Mouse (Mus musculus): ENCODE measurements at regions not wholly inside any gene's neighbourhood (a gene's known extent, or its start where the extent isn't known, plus 50 kb on each side); places are given as distances from the start of the nearest gene placed in this dataset.

GRCm38 (mm10) chr8:34326614-34326965 lies 215.1 kb upstream of the Gm10131 start:
- H3K4me3 ChIP-seq (ENCODE audit: insufficient read depth, low read depth, low read length) = peak overlapping the region; percentile 18
- H3K27ac ChIP-seq (ENCODE audit: insufficient read depth, low read depth, low read length) = no peak overlapping the region
- H3K4me1 ChIP-seq (ENCODE audit: control insufficient read depth, insufficient read depth, low read length) = peaks cover 9% of the 10 kb centered on the region
- 24% methylated on average over 15 of the region's 15 CpGs for WGBS
- TF ChIP-seq POLR2A (IDR thresholded peaks at IDR 0.05; ENCODE audit: insufficient read depth, low read depth, low read length) = no peak
- no peak for TF ChIP-seq CTCF (IDR thresholded peaks at IDR 0.05; ENCODE audit: insufficient read depth, low read depth, low read length)

- Histone ChIP-seq H3K4me3 (ENCODE audit: insufficient read depth, low read depth, low read length) (peak overlapping the region; percentile 18), H3K4me1 (ENCODE audit: control insufficient read depth, insufficient read depth, low read length) (peaks cover 7% of the 10 kb centered on the region), H3K27ac (ENCODE audit: insufficient read depth, low read depth, low read length) (no peak overlapping the region)
- 9% methylated on average over 16 of the region's 17 CpGs for WGBS
- TF ChIP-seq CTCF (IDR thresholded peaks at IDR 0.05; ENCODE audit: insufficient read depth, low read depth, low read length) = no peak
- TF ChIP-seq POLR2A (IDR thresholded peaks at IDR 0.05; ENCODE audit: insufficient read depth, low read depth, low read length) = no peak
Measured at GRCm38 (mm10) chr8:34325841-34326613, 214.5 kb upstream of the Gm10131 start.

- H3K27ac ChIP-seq (ENCODE audit: insufficient read depth, low read depth, low read length) = no peak overlapping the region
- WGBS = 51% methylated on average over 6 of the region's 6 CpGs
- TF ChIP-seq CTCF (IDR thresholded peaks at IDR 0.05; ENCODE audit: insufficient read depth, low read depth, low read length) = no peak
- no peak for TF ChIP-seq POLR2A (IDR thresholded peaks at IDR 0.05; ENCODE audit: insufficient read depth, low read depth, low read length)
- peaks cover 8% of the 10 kb centered on the region; the same call in 1 of the 2 replicates for H3K4me1 ChIP-seq (ENCODE audit: control insufficient read depth, insufficient read depth, low read length)
- no peak overlapping the region for H3K4me3 ChIP-seq (ENCODE audit: insufficient read depth, low read depth, low read length)
Measured at GRCm38 (mm10) chr8:34320158-34320587, 208.6 kb upstream of the Gm10131 start.

GRCm38 (mm10) chr8:34319719-34320118 lies 208.2 kb upstream of the Gm10131 start:
- no peak overlapping the region for H3K27ac ChIP-seq (ENCODE audit: insufficient read depth, low read depth, low read length)
- TF ChIP-seq POLR2A (IDR thresholded peaks at IDR 0.05; ENCODE audit: insufficient read depth, low read depth, low read length) = no peak
- H3K4me1 ChIP-seq (ENCODE audit: control insufficient read depth, insufficient read depth, low read length) = peaks cover 8% of the 10 kb centered on the region; the same call in 1 of the 2 replicates
- H3K4me3 ChIP-seq (ENCODE audit: insufficient read depth, low read depth, low read length) = no peak overlapping the region
- 90% methylated on average over 5 of the region's 5 CpGs for WGBS

GRCm38 (mm10) chr8:34315233-34315632 lies 203.7 kb upstream of the Gm10131 start:
- TF ChIP-seq POLR2A (IDR thresholded peaks at IDR 0.05; ENCODE audit: insufficient read depth, low read depth, low read length) = no peak
- TF ChIP-seq CTCF (IDR thresholded peaks at IDR 0.05; ENCODE audit: insufficient read depth, low read depth, low read length) = no peak
- H3K4me3 ChIP-seq (ENCODE audit: insufficient read depth, low read depth, low read length) = no peak overlapping the region
- peaks cover 8% of the 10 kb centered on the region; the same call in 1 of the 2 replicates for H3K4me1 ChIP-seq (ENCODE audit: control insufficient read depth, insufficient read depth, low read length)
- no peak overlapping the region for H3K27ac ChIP-seq (ENCODE audit: insufficient read depth, low read depth, low read length)

- WGBS = 48% methylated on average over 7 of the region's 7 CpGs
Measured at GRCm38 (mm10) chr8:34305542-34306485, 194.3 kb upstream of the Gm10131 start.

GRCm38 (mm10) chr8:34303815-34304214 lies 192.3 kb upstream of the Gm10131 start:
- Histone ChIP-seq H3K4me1 (ENCODE audit: control insufficient read depth, insufficient read depth, low read length) (peaks cover 9% of the 10 kb centered on the region; the same call in 1 of the 2 replicates), H3K27ac (ENCODE audit: insufficient read depth, low read depth, low read length) (no peak overlapping the region), H3K4me3 (ENCODE audit: insufficient read depth, low read depth, low read length) (no peak overlapping the region)
- WGBS = 62% methylated on average over 11 of the region's 11 CpGs
- no peak for TF ChIP-seq POLR2A (IDR thresholded peaks at IDR 0.05; ENCODE audit: insufficient read depth, low read depth, low read length)
- no peak for TF ChIP-seq CTCF (IDR thresholded peaks at IDR 0.05; ENCODE audit: insufficient read depth, low read depth, low read length)

More at GRCm38 (mm10) chr8:34305542-34306485, 194.3 kb upstream of the Gm10131 start:
- no peak overlapping the region for H3K4me3 ChIP-seq (ENCODE audit: insufficient read depth, low read depth, low read length)
- H3K4me1 ChIP-seq (ENCODE audit: control insufficient read depth, insufficient read depth, low read length) = 0 out of 2 replicates have a peak, but pooled peaks cover 3% of the 10 kb centered on the region
- TF ChIP-seq POLR2A (IDR thresholded peaks at IDR 0.05; ENCODE audit: insufficient read depth, low read depth, low read length) (no peak), CTCF (IDR thresholded peaks at IDR 0.05; ENCODE audit: insufficient read depth, low read depth, low read length) (no peak)
- H3K27ac ChIP-seq (ENCODE audit: insufficient read depth, low read depth, low read length) = no peak overlapping the region

GRCm38 (mm10) chr8:34300331-34300903 lies 188.9 kb upstream of the Gm10131 start:
- TF ChIP-seq CTCF (IDR thresholded peaks at IDR 0.05; ENCODE audit: insufficient read depth, low read depth, low read length) (no peak), POLR2A (IDR thresholded peaks at IDR 0.05; ENCODE audit: insufficient read depth, low read depth, low read length) (no peak)
- no peak overlapping the region for H3K4me3 ChIP-seq (ENCODE audit: insufficient read depth, low read depth, low read length)
- peaks cover 7% of the 10 kb centered on the region; the same call in 1 of the 2 replicates for H3K4me1 ChIP-seq (ENCODE audit: control insufficient read depth, insufficient read depth, low read length)
- no peak overlapping the region for H3K27ac ChIP-seq (ENCODE audit: insufficient read depth, low read depth, low read length)
- WGBS = 55% methylated on average over 15 of the region's 15 CpGs
